In the genomic region with DNA sequence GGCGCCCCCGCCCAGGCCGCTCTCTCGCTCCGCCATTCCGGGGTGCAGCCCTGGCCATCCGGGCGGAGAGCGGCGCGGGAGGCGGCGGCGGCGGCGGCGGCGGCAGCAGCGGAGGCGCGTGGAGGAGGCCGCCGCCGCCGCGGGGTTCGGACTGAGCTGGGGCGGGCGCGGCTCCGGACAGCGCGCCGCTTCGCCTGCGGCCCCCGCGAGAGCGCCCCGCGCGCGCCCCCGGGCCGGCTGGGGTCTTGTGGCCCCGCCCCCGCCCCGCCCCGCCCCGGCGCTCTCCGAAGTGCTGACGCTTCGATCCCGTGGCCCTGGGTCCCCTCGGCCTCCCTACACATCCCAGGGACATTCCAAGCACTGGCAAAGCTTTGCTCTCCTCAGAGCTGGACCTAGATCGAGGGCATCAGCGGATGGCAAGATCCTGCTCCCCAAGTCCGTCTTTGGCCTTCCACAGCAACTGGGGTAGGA, we compare ENCODE assay signal across 8 mouse cellular contexts. TPM values are rescaled to one million over a fixed set of nuclear protein-coding genes. Genes with fewer than 3 reads are reported as not detected.
A peak's percentile ranks its signal among the peaks of the same experiment; 100 is the strongest.
DNase-seq lines count a peak whose midpoint lies in the region; ATAC-seq and TF ChIP-seq lines count a peak whose summit lies in the region.

A gene (minus strand): TSS at position 173 of the 471 bp plus-strand sequence.

- 0 out of 2 replicates have a peak, but pooled peaks cover 6% of the 10 kb centered on the region for H3K4me1 ChIP-seq in intestine, embryonic 14.5 days (replicated peaks; ENCODE audit: control insufficient read depth, insufficient read depth, low read length)
- H3K4me1 ChIP-seq in liver, embryonic 15.5 days (replicated peaks), result peaks cover 6% of the 10 kb centered on the region; the same call in 1 of the 2 replicates

- 4% methylated on average over 24 of the region's 59 CpGs for WGBS in intestine, embryonic 14.5 days
- 2% methylated on average over 58 of the region's 59 CpGs for WGBS in liver, embryonic 15.5 days (ENCODE audit: insufficient replicate concordance)

- peak within 1 kb of the TSS; percentile 84 for H3K4me3 ChIP-seq in layer of hippocampus, adult 2 months
- peak within 1 kb of the TSS; percentile 53 for H3K4me3 ChIP-seq in intestine, embryonic 14.5 days (ENCODE audit: low read depth, low read length)
- peak within 1 kb of the TSS; percentile 52 for H3K4me3 ChIP-seq in liver, embryonic 15.5 days (replicated peaks)

- ATAC-seq in intestine, embryonic 14.5 days (replicated peaks; ENCODE audit: low FRiP score, low TSS enrichment, low read depth), result peak; percentile 78
- ATAC-seq in liver, embryonic 15.5 days (ENCODE audit: insufficient read depth), result peak; percentile 23; the same call in 1 of the 2 replicates

- peak within 1 kb of the TSS; percentile 47 for H3K9ac ChIP-seq in intestine, embryonic 14.5 days (ENCODE audit: low read length)
- H3K9ac ChIP-seq in liver, embryonic 15.5 days, result peak within 1 kb of the TSS; percentile 25; the same call in 1 of the 2 replicates

- peak within 1 kb of the TSS; percentile 97 for H3K27ac ChIP-seq in layer of hippocampus, adult 2 months
- H3K27ac ChIP-seq in intestine, embryonic 14.5 days (ENCODE audit: low read depth), result no peak within 1 kb of the TSS
- H3K27ac ChIP-seq in liver, embryonic 15.5 days (replicated peaks), result no peak within 1 kb of the TSS

- H3K27me3 ChIP-seq in intestine, embryonic 14.5 days (replicated peaks; ENCODE audit: control insufficient read depth, insufficient read depth, low read length), result peaks cover 7% of the 10 kb centered on the region; the same call in 1 of the 2 replicates
- H3K27me3 ChIP-seq in liver, embryonic 15.5 days, result peaks cover 38% of the 10 kb centered on the region

- peak within 1 kb of the TSS; percentile 83 for H3K4me2 ChIP-seq in intestine, embryonic 14.5 days (ENCODE audit: low read length)
- H3K4me2 ChIP-seq in liver, embryonic 15.5 days, result peak within 1 kb of the TSS; percentile 67

- H3K36me3 ChIP-seq in intestine, embryonic 14.5 days (ENCODE audit: control insufficient read depth, insufficient read depth, low read length), result peaks cover 17% of the 10 kb centered on the region
- H3K36me3 ChIP-seq in liver, embryonic 15.5 days (replicated peaks), result peaks cover 20% of the 10 kb centered on the region

- no peak for DNase-seq in layer of hippocampus, adult 2 months (ENCODE audit: low spot score in 2 of 2)
- DNase-seq in layer of hippocampus, adult 9-10 months (ENCODE audit: low spot score), result no peak
- peak; percentile 53 for DNase-seq in adrenal gland, postnatal 14 days
- DNase-seq in embryo, embryonic 9.5 days (ENCODE audit: extremely low spot score), result peak; percentile 57
- peak; percentile 70 for DNase-seq in intestine, embryonic 14.5 days (ENCODE audit: low spot score)
- no peak for DNase-seq in spleen, postnatal 36 days (ENCODE audit: low spot score in 2 of 2)
- DNase-seq in yolk sac, embryonic 10.5 days (ENCODE audit: low spot score), result no peak

- no peak for TF ChIP-seq CTCF in layer of hippocampus, adult 2 months (conservative IDR thresholded peaks at IDR 0.05)

- no peaks in the 10 kb centered on the region for H3K9me3 ChIP-seq in intestine, embryonic 14.5 days (ENCODE audit: control insufficient read depth, low read length)
- H3K9me3 ChIP-seq in liver, embryonic 15.5 days (replicated peaks), result no peaks in the 10 kb centered on the region

RNA-seq across cellular contexts. Expression of the gene that starts here (rescaled TPM):
- total RNA-seq in layer of hippocampus, adult 2 months (2021), result 100 to 1,000 TPM; 338 to 354 TPM
- 21.2 and 22.8 TPM in 2 replicates for total RNA-seq in adrenal gland, postnatal 14 days (2021)
- 11.8 and 13.2 TPM in 2 replicates for polyA plus RNA-seq in intestine, embryonic 14.5 days (2014; fragmentation: Nextera tagmentation; extraction: Ambion mirVana)
- polyA plus RNA-seq in liver, embryonic 15.5 days (2015; fragmentation: Nextera tagmentation; extraction: Ambion mirVana), result 1.8 and 1.9 TPM in 2 replicates

Comparison
In these comparisons a context has a peak if more than half of its experiments do, and no peak if none do; other contexts are left out.
1. RNA of the gene that starts here (total RNA-seq): 338 to 354 TPM in layer of hippocampus, adult 2 months; 21.2 to 22.8 TPM in adrenal gland, postnatal 14 days; every median in the first group is over 10 times any median in the second.
2. DNase-seq: peak in adrenal gland, postnatal 14 days (single experiment), embryo, embryonic 9.5 days (single experiment) and intestine, embryonic 14.5 days (single experiment); none in layer of hippocampus, adult 2 months (0 of 2), layer of hippocampus, adult 9-10 months (single experiment), spleen, postnatal 36 days (0 of 2) and yolk sac, embryonic 10.5 days (single experiment).
3. Peak in every context shown above with its lines, with median percentiles within 50 percentile points of each other: H3K4me3 ChIP-seq.